Mouse (Mus musculus): ENCODE results near the gene Erlec1.

The Erlec1 gene

GRCm38 (mm10) chr11:30954279-30954725, at the start of gene Erlec1:
TSS of gene Erlec1 (minus strand) at chr11:30954335.
- DNase-seq (ENCODE audit: low read depth) = peak; percentile 69

GRCm38 (mm10) chr11:31001169-31001908, 47.2 kb upstream of the Erlec1 start:
- no peak for DNase-seq (ENCODE audit: low read depth)

- DNase-seq (ENCODE audit: low read depth) = no peak
Observed at GRCm38 (mm10) chr11:31000028-31000427, 45.9 kb upstream of the Erlec1 start.

- no peak for DNase-seq (ENCODE audit: low read depth)
Observed at GRCm38 (mm10) chr11:30998704-30999103, 44.6 kb upstream of the Erlec1 start.

GRCm38 (mm10) chr11:30998199-30998598, 44.1 kb upstream of the Erlec1 start:
- no peak for DNase-seq (ENCODE audit: low read depth)

GRCm38 (mm10) chr11:30996670-30997069, 42.5 kb upstream of the Erlec1 start:
- DNase-seq (ENCODE audit: low read depth) = no peak

GRCm38 (mm10) chr11:30986625-30987017, 32.5 kb upstream of the Erlec1 start:
- DNase-seq (ENCODE audit: low read depth) = no peak

- DNase-seq (ENCODE audit: low read depth) = peak; percentile 67
Observed at GRCm38 (mm10) chr11:30985877-30986624, 31.9 kb upstream of the Erlec1 start, which contains the start of gene Chac2. TSS of gene Chac2 (minus strand) at chr11:30986350.

GRCm38 (mm10) chr11:30985237-30985636, 31.1 kb upstream of the Erlec1 start:
- no peak for DNase-seq (ENCODE audit: low read depth)

GRCm38 (mm10) chr11:30953469-30954154, 523 bp downstream of the Erlec1 start:
- peak; percentile 9 for DNase-seq (ENCODE audit: low read depth)

- no peak for DNase-seq (ENCODE audit: low read depth)
Observed at GRCm38 (mm10) chr11:30952829-30953228, 1.3 kb downstream of the Erlec1 start.

- DNase-seq (ENCODE audit: low read depth) = no peak
Observed at GRCm38 (mm10) chr11:30943522-30943921, 10.6 kb downstream of the Erlec1 start.

- no peak for DNase-seq (ENCODE audit: low read depth)
Observed at GRCm38 (mm10) chr11:30928498-30928897, 25.6 kb downstream of the Erlec1 start.

GRCm38 (mm10) chr11:30928079-30928478, 26.1 kb downstream of the Erlec1 start:
- DNase-seq (ENCODE audit: low read depth) = no peak

- no peak for DNase-seq (ENCODE audit: low read depth)
Observed at GRCm38 (mm10) chr11:30923283-30923682, 30.9 kb downstream of the Erlec1 start.

GRCm38 (mm10) chr11:30920641-30921040, 33.5 kb downstream of the Erlec1 start:
- no peak for DNase-seq (ENCODE audit: low read depth)

GRCm38 (mm10) chr11:30912311-30912710, 41.8 kb downstream of the Erlec1 start:
- no peak for DNase-seq (ENCODE audit: low read depth)

GRCm38 (mm10) chr11:30899312-30899711, 54.8 kb downstream of the Erlec1 start:
- DNase-seq (ENCODE audit: low read depth) = no peak

GRCm38 (mm10) chr11:30896201-30896600, 57.9 kb downstream of the Erlec1 start:
- DNase-seq (ENCODE audit: low read depth) = no peak

- no peak for DNase-seq (ENCODE audit: low read depth)
Observed at GRCm38 (mm10) chr11:30888153-30888552, 66.0 kb downstream of the Erlec1 start.

GRCm38 (mm10) chr11:30885171-30885871, 68.8 kb downstream of the Erlec1 start, which contains the start of the genes Gpr75 and Asb3:
TSS of gene Gpr75 (plus strand) at chr11:30885358.
TSS of gene Asb3 (plus strand) at chr11:30885416.
- DNase-seq (ENCODE audit: low read depth) = no peak

Measured in c-Kit-positive CD71-negative TER-119-negative erythroid progenitor cells, embryonic 14.5 days (primary cell).